Mouse (Mus musculus): ENCODE data around the gene Mlycd.

- TF ChIP-seq CTCF (conservative IDR thresholded peaks at IDR 0.05 in 1 of 2, IDR thresholded peaks at IDR 0.05 in 1 of 2; ENCODE audit: low read depth in 2 of 2, low read length in 2 of 2) (peak in 1 of 2 experiments; percentile 65; a peak in 2 of 4 replicates), EP300 (IDR thresholded peaks at IDR 0.05; ENCODE audit: low read length) (no peak), BHLHE40 (IDR thresholded peaks at IDR 0.05; ENCODE audit: low read depth, low read length) (no peak), POLR2A (IDR thresholded peaks at IDR 0.05; ENCODE audit: low read depth, low read length) (no peak), UBTF (IDR thresholded peaks at IDR 0.05; ENCODE audit: low read depth, low read length) (no peak), USF1 (IDR thresholded peaks at IDR 0.05; ENCODE audit: low read depth, low read length) (no peak), ZKSCAN1 (IDR thresholded peaks at IDR 0.05; ENCODE audit: borderline replicate concordance, low read depth, low read length) (no peak)
These were observed 51.7 kb downstream of the Mlycd start, which contains the start of gene Necab2 for GRCm38 (mm10) chr8:119446211-119446989.
